Mouse (Mus musculus) lung, postnatal 0 days (tissue): ENCODE results near the gene Itga2b. TPM values are rescaled to one million over a fixed set of nuclear protein-coding genes. Genes with fewer than 3 reads are reported as not detected.

Source experiments
- ATAC-seq: fragments of 200-750 bp; cut with Nextera tagmentation; 2 replicates; pipeline ENCODE4 v1.8.0; 2017; ENCODE audit warnings: moderate library complexity
- DNase-seq: peaks from one replicate; pipeline ENCODE4 v3.0.0-alpha.2; 2016; ENCODE audit warnings: low spot score
- H3K27ac ChIP-seq: fragments of 300-500 bp; sonication (generic); 2 replicates; pipeline ENCODE4 v1.5.1; 2014; ENCODE audit warnings: antibody characterized with exemption, mild to moderate bottlenecking, low read length, mixed read lengths
- H3K27me3 ChIP-seq: fragments of 300-500 bp; sonication (generic); replicated peaks from 2 replicates; pipeline ENCODE4 v1.6.1; 2014; ENCODE audit warnings: low read length, mixed read lengths; ENCODE audit not compliant: insufficient read depth
- H3K36me3 ChIP-seq: fragments of 300-500 bp; sonication (generic); 2 replicates; pipeline ENCODE4 v1.6.1; 2014; ENCODE audit warnings: low read length, mixed read lengths; ENCODE audit not compliant: insufficient read depth
- H3K4me1 ChIP-seq: fragments of 300-500 bp; sonication (generic); 2 replicates; pipeline ENCODE4 v1.6.1; 2014; ENCODE audit warnings: antibody characterized with exemption, low read depth, low read length, mixed read lengths; ENCODE audit not compliant: insufficient read depth
- H3K4me2 ChIP-seq: fragments of 300-500 bp; sonication (generic); replicated peaks from 2 replicates; pipeline ENCODE4 v1.6.1; 2014; ENCODE audit warnings: low read depth, mild to moderate bottlenecking, low read length, moderate library complexity, mixed read lengths
- H3K4me3 ChIP-seq: fragments of 300-500 bp; sonication (generic); 2 replicates; pipeline ENCODE4 v1.5.1; 2014; ENCODE audit warnings: low read depth, low read length
- H3K9ac ChIP-seq: fragments of 300-500 bp; sonication (generic); replicated peaks from 2 replicates; pipeline ENCODE4 v1.6.1; 2014; ENCODE audit warnings: low read depth, mild to moderate bottlenecking
- H3K9me3 ChIP-seq: fragments of 300-500 bp; sonication (generic); 2 replicates; pipeline ENCODE4 v1.6.1; 2016; ENCODE audit warnings: low read length, mixed read lengths
- CTCF ChIP-seq: IDR thresholded peaks from 2 replicates; pipeline ENCODE4 v1.5.1; 2016; ENCODE audit warnings: antibody characterized with exemption, mild to moderate bottlenecking
- EP300 ChIP-seq: IDR thresholded peaks from 2 replicates; pipeline ENCODE4 v1.6.1; 2016; ENCODE audit warnings: antibody characterized with exemption, mild to moderate bottlenecking, control low read depth
- WGBS: fragments of 180-500 bp; shearing (Covaris S2); extraction: QIAGEN DNeasy Blood & Tissue Kit; methylation state at CpG from one replicate; pipeline ENCODE4 v1.1.7; 2014; 5-methylcytosine and 5-hydroxymethylcytosine counted together
- polyA plus RNA-seq: library from polyadenylated mRNA; unstranded; fragments of >200 nt; fragmentation: Nextera tagmentation; extraction: Ambion mirVana; gene quantifications from 2 replicates; pipeline ENCODE4 v1.2.1, GENCODE M21; 2015

Gene Itga2b
- polyA plus RNA-seq, 1 experiment from 2014 or later, result 13.0 TPM

DNA sequence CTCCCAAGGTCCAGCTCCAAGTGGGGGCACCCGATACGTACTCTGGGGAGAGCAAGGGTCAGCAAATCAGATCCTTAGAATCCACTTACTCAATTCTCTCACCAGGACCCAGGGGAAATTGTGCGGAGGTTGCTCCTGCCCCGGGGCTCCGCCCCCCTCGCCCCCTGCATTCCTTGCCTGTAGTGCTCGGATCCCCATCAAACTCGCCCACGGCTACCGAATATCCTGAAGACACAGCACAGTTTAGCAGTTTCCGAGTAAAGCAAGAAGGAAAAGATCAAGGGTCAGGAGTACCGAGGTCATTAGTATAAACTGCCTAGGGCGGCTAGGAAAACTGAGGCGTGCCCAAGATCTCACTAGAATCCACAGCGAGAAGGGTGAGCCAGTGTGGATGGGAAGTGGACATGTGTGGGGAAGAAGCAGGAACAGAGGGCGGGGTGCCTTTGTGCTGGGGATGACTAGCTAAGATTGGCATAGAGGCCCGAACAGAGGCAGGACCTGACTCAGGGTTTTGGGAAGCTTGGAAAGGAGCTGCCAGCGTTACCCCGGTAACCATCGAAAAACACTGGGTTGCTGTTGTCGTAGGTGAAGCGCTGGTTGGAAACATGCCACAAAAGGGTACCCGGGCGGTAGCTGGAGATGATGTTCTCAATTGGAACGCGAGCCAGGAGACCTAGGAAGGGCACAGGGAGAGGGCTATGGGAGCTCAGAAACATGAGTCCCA is 4.0 kb downstream of the Itga2b start:
- 18% methylated on average over 26 of the region's 26 CpGs for WGBS
- no peak overlapping the region for H3K4me3 ChIP-seq
- peaks cover 8% of the 10 kb centered on the region; the same call in 1 of the 2 replicates for H3K4me1 ChIP-seq
- TF ChIP-seq CTCF (no peak), EP300 (no peak)
- no peak overlapping the region for H3K27ac ChIP-seq
- H3K9me3 ChIP-seq, result no peaks in the 10 kb centered on the region
- ATAC-seq (peak; percentile 29), DNase-seq (peak; percentile 87)
- no peaks in the 10 kb centered on the region for H3K27me3 ChIP-seq
- H3K4me2 ChIP-seq, result no peak overlapping the region
- H3K36me3 ChIP-seq, result no peaks in the 10 kb centered on the region
- no peak overlapping the region for H3K9ac ChIP-seq

DNA sequence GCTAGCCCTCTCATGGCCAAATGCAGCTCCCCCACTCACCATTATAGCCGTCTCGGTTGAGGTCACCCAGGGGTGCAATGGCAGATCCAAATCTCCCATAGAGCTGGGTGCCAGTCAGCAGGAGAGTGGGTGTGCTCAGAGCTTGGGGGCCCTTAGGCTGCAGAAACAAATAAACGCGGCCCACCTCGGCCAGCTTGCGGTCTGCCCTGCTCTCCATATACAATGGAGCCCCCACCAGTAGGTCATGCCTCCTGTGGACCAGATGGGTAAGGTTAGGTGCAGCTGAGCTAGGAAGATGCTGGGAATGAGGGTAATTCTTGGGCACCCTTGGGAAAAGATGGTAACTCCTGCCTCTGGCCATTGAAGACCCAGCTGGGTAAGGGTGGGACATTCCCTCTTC is 5.0 kb downstream of the Itga2b start:
- 85% methylated on average over 6 of the region's 6 CpGs for WGBS
- Histone ChIP-seq H3K4me3 (no peak overlapping the region), H3K9ac (no peak overlapping the region), H3K9me3 (no peaks in the 10 kb centered on the region), H3K4me1 (peaks cover 8% of the 10 kb centered on the region; the same call in 1 of the 2 replicates), H3K36me3 (no peaks in the 10 kb centered on the region), H3K27ac (no peak overlapping the region), H3K27me3 (no peaks in the 10 kb centered on the region), H3K4me2 (no peak overlapping the region)
- ATAC-seq, result no peak
- TF ChIP-seq EP300, result no peak
- no peak for TF ChIP-seq CTCF
- no peak for DNase-seq

DNA sequence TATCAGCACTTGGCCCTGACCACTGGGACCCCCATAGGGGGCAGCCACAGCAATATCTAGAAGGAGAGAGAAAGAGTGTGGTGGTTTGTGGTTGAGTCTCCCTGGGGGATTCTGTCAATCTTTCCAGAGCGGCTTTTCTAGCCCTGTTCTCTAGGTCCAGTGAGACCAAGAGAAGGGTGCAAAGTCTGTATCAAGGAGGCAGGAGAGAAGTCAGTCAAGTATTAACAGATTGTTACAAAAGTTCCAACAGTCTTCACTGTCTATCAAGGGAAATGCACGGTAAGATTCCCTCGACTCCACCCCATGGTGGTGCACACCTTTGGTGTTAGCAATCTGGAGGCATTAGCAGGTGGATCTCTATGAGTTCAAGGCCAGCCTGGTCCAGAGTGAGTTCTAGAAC is 8.2 kb downstream of the Itga2b start:
- Histone ChIP-seq H3K27me3 (no peaks in the 10 kb centered on the region), H3K9me3 (no peaks in the 10 kb centered on the region), H3K9ac (no peak overlapping the region), H3K4me1 (no peaks in the 10 kb centered on the region), H3K36me3 (no peaks in the 10 kb centered on the region), H3K4me2 (no peak overlapping the region), H3K4me3 (no peak overlapping the region), H3K27ac (no peak overlapping the region)
- TF ChIP-seq CTCF (no peak), EP300 (no peak)
- WGBS, result 75% methylated on average over 3 of the region's 3 CpGs
- ATAC-seq, result no peak
- DNase-seq, result no peak

DNA sequence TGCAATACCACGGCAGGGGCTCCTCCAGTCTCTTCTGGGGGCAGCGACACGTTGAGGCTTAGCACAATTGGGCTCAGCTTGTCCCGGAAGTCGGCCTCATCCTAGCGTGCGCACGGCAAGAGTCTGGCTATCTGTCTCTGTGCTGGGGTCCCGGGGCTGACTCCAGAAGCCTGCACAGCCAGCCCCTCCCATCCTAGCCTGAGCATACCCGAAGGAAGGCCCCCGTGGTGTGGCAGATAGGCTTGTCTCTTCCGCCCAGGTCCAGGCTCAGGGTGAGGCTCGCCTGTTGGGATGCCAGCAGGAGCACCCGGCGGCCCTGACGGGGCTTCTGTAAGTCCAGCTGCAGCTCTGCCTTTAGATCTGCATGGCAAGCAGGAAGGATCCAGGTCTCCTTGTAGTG is 9.4 kb downstream of the Itga2b start:
- Histone ChIP-seq H3K9ac (no peak overlapping the region), H3K4me3 (no peak overlapping the region), H3K27me3 (no peaks in the 10 kb centered on the region), H3K9me3 (no peaks in the 10 kb centered on the region), H3K4me2 (no peak overlapping the region), H3K27ac (no peak overlapping the region), H3K4me1 (no peaks in the 10 kb centered on the region), H3K36me3 (no peaks in the 10 kb centered on the region)
- ATAC-seq, result no peak
- no peak for TF ChIP-seq EP300
- no peak for TF ChIP-seq CTCF
- no peak for DNase-seq
- WGBS, result 53% methylated on average over 16 of the region's 16 CpGs

DNA sequence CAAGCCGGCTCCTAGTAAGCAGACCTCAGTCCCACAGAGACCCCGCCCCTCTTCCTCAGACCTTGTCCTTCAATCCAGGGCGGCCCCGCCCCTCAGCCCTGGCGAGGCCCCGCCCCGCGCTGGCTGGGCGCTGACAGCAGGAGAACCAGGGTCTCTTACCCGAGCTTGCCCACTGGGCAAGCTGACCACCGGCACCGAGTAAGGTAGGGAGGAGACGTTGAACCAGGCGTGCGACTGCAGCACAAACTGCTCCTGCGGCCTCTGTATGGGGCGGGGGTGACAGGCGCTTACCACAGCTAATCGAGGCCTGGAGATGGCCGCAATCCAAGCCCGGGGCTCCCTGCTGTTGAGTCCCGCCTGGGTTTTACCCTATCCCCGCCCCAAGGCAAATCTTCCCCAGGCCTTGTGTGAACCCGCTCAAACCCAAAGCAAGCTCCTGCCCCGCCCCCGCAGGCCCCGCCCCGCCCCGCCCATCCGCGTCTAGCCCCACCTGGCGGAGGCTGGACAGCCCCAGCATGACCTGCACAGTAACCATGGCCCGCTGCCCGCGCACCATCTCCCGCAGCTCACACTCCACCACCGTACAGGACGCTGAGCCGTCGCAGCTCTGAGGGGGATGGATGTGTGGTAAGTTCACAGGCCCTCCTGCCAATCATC is 14.1 kb downstream of the Itga2b start:
- no peak overlapping the region for H3K27ac ChIP-seq
- no peaks in the 10 kb centered on the region for H3K36me3 ChIP-seq
- H3K9ac ChIP-seq, result peak overlapping the region; percentile 34; the same call in 1 of the 2 replicates
- H3K4me2 ChIP-seq, result peak overlapping the region; percentile 91
- WGBS, result 0% methylated on average over 32 of the region's 40 CpGs
- H3K4me1 ChIP-seq, result 0 out of 2 replicates have a peak, but pooled peaks cover 2% of the 10 kb centered on the region
- H3K4me3 ChIP-seq, result peak overlapping the region; percentile 44
- peak; percentile 85 for DNase-seq
- H3K27me3 ChIP-seq, result no peaks in the 10 kb centered on the region
- no peaks in the 10 kb centered on the region for H3K9me3 ChIP-seq
- ATAC-seq, result peak; percentile 92
- peak; percentile 57 for TF ChIP-seq CTCF
- TF ChIP-seq EP300, result no peak

DNA sequence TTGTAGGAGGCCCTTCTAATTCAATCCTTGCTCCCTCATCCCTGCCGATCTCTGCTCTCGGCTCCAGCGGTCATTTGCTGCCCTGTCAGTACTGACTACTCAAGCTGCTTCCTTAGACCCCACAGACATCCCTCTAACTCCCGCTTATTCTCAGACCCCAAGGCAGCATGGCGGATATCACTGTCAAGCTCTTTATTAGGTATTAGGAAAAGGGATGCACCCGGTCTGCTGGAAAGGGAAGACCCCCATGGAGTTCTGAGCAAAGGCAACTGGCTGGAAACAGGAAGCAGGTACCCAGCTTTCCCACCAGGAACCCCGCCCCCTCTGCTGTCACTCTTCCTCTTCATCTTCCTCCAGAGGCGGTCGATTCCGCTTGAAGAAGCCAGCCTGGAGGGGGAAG is 16.8 kb downstream of the Itga2b start:
- Histone ChIP-seq H3K36me3 (no peaks in the 10 kb centered on the region), H3K27me3 (no peaks in the 10 kb centered on the region), H3K4me3 (no peak overlapping the region), H3K9me3 (no peaks in the 10 kb centered on the region), H3K4me1 (0 out of 2 replicates have a peak, but pooled peaks cover 2% of the 10 kb centered on the region), H3K4me2 (no peak overlapping the region), H3K27ac (no peak overlapping the region), H3K9ac (no peak overlapping the region)
- TF ChIP-seq EP300, result no peak
- no peak for TF ChIP-seq CTCF
- no peak for ATAC-seq
- WGBS, result 27% methylated on average over 10 of the region's 10 CpGs
- no peak for DNase-seq
